Mouse (Mus musculus): Measurements from ENCODE around the gene Abca14. TPM values are rescaled to one million over a fixed set of nuclear protein-coding genes. Genes with fewer than 3 reads are reported as not detected.

The Abca14 gene
- polyA plus RNA-seq, 1 experiment from 2014 or later = not detected

DNA sequence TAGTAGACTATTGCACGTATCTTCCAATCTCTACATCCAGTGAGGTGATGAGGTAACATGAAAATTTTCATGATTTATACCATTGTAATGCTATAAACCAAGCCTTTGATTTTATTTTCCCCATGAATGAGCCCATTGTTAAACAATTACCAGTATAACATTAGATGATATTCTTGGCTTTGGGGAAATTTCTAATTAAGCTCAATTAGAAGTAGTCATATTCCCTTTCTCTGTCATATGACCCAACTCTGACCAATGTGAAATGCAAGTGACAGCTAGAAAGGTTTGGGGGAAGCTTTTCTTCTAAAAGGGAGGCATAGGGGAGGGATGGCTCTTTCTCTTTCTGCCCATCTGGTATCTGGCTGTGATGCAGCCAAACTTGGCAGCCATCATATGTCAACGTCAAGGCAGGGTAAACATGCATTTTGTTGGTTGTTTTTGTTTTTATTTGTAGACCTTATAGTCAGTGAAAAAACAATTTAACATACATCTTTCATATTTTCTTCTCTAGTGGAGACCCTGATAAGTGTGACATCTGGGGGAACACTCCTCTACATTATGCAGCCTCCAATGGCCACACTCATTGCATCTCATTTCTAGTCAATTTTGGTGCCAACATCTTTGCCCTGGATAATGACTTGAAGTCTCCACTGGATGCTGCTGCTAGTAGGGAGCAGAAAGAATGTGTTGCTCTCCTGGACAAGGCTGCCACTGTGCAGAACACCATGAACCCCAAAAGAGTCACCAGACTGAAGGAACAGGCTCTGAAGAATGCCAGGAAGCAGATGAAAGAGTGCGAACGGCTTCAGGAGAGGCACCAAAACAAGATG is 22.1 kb upstream of the Abca14 start:
- H3K4me2 ChIP-seq (replicated peaks) = no peak overlapping the region
- no peak overlapping the region for H3K9ac ChIP-seq
- no peak for ATAC-seq (ENCODE audit: low FRiP score)
- no peak overlapping the region for H3K4me3 ChIP-seq
- H3K4me1 ChIP-seq = no peaks in the 10 kb centered on the region
- H3K9me3 ChIP-seq (replicated peaks) = no peaks in the 10 kb centered on the region
- H3K27ac ChIP-seq = no peak overlapping the region
- 94% methylated on average over 4 of the region's 4 CpGs for WGBS
- H3K27me3 ChIP-seq = no peaks in the 10 kb centered on the region
- H3K36me3 ChIP-seq = no peaks in the 10 kb centered on the region

- Histone ChIP-seq H3K9ac (no peak overlapping the region), H3K27me3 (no peaks in the 10 kb centered on the region), H3K36me3 (no peaks in the 10 kb centered on the region), H3K9me3 (replicated peaks) (no peaks in the 10 kb centered on the region), H3K4me1 (no peaks in the 10 kb centered on the region), H3K4me3 (no peak overlapping the region), H3K4me2 (replicated peaks) (no peak overlapping the region), H3K27ac (no peak overlapping the region)
- no peak for ATAC-seq (ENCODE audit: low FRiP score)
These were observed 20.9 kb upstream of the Abca14 start for GRCm38 (mm10) chr7:120182891-120183290.

- ATAC-seq (ENCODE audit: low FRiP score) = no peak
- H3K9me3 ChIP-seq (replicated peaks) = no peaks in the 10 kb centered on the region
- H3K27ac ChIP-seq = no peak overlapping the region
- H3K27me3 ChIP-seq = no peaks in the 10 kb centered on the region
- H3K9ac ChIP-seq = no peak overlapping the region
- peaks cover 3% of the 10 kb centered on the region; the same call in 1 of the 2 replicates for H3K4me1 ChIP-seq
- no peak overlapping the region for H3K4me2 ChIP-seq (replicated peaks)
- no peak overlapping the region for H3K4me3 ChIP-seq
- 86% methylated on average over 5 of the region's 5 CpGs for WGBS
- no peaks in the 10 kb centered on the region for H3K36me3 ChIP-seq
These were observed 14.8 kb upstream of the Abca14 start for GRCm38 (mm10) chr7:120188946-120189345.

GRCm38 (mm10) chr7:120189369-120190149 is 14.2 kb upstream of the Abca14 start:
- H3K9me3 ChIP-seq (replicated peaks) = no peaks in the 10 kb centered on the region
- peaks cover 3% of the 10 kb centered on the region; the same call in 1 of the 2 replicates for H3K4me1 ChIP-seq
- no peak overlapping the region for H3K9ac ChIP-seq
- no peak overlapping the region for H3K4me2 ChIP-seq (replicated peaks)
- no peak overlapping the region for H3K4me3 ChIP-seq
- no peak overlapping the region for H3K27ac ChIP-seq
- 78% methylated on average over 8 of the region's 8 CpGs for WGBS
- no peak for ATAC-seq (ENCODE audit: low FRiP score)
- no peaks in the 10 kb centered on the region for H3K27me3 ChIP-seq
- no peaks in the 10 kb centered on the region for H3K36me3 ChIP-seq

DNA sequence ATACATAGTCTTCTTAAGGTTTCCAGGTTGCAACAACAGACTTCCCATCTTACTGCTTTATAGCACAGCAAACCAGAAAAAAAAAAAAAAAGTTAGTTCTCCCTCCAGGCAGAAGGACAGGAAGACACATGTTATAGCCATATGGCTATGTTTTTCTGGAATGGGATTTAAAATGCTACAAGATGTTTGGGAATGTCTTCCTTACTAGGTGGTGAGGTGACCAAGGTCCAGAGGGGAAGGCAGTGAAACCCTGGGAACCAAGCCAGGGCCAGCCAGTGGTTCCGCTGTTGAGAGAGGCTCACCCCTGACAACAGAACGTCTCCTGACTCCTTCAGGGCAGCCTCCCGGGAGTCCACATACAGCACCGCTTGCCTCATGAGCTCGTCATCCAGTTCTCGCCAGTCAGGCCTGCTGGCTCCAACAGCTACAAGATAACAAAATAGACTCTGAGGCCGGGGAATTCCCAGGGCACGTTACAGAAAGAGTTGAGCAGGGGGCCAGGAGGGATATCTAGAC is 13.6 kb upstream of the Abca14 start:
- Histone ChIP-seq H3K27me3 (no peaks in the 10 kb centered on the region), H3K4me2 (replicated peaks) (no peak overlapping the region), H3K9me3 (replicated peaks) (no peaks in the 10 kb centered on the region), H3K36me3 (no peaks in the 10 kb centered on the region), H3K27ac (no peak overlapping the region), H3K9ac (no peak overlapping the region), H3K4me1 (peaks cover 4% of the 10 kb centered on the region; the same call in 1 of the 2 replicates), H3K4me3 (no peak overlapping the region)
- WGBS = 65% methylated on average over 8 of the region's 8 CpGs
- no peak for ATAC-seq (ENCODE audit: low FRiP score)

DNA sequence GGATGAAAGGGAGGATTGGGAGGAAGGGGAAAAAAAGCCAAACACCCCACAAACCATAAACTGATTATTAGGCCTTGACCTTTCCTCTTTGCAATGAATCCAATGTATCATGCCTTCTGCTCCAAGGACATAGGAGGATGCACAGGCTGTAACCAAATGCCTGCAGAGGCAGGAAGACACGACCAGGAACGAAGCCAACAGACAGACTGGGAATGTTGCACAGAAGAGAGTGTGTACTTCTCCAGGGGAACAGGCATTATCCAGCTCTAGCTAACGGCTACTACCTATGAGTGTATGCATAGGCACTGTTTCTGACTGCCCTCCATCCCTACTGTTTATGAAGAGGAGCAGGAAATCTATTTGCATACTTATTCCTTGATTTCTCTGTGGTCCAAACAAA is 11.6 kb upstream of the Abca14 start:
- Histone ChIP-seq H3K4me3 (no peak overlapping the region), H3K4me2 (replicated peaks) (no peak overlapping the region), H3K27me3 (no peaks in the 10 kb centered on the region), H3K9ac (no peak overlapping the region), H3K4me1 (peaks cover 5% of the 10 kb centered on the region; the same call in 1 of the 2 replicates), H3K27ac (no peak overlapping the region), H3K36me3 (no peaks in the 10 kb centered on the region), H3K9me3 (replicated peaks) (no peaks in the 10 kb centered on the region)
- no peak for ATAC-seq (ENCODE audit: low FRiP score)
- WGBS = 67% methylated on average over 3 of the region's 3 CpGs

DNA sequence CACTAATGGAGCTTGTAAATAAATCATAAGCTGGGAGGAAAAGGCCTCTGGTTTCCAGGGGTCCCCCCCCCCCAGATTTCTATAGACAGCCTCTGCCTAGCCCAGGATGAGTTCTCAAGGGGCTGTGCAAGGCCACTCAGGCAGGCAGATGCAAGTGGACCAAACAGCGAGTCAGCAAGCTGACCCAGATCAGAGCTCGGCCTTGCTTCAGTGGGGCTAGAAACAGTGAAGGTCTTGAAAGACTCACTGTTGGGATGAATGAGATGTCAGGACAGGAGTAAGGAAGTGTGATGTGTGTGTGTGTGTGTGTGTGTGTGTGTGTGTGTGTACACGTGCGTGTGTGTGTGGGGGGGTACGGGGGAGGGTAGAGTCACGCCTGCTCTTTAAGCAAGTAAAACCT is 10.9 kb upstream of the Abca14 start:
- peak; percentile 39; the same call in 1 of the 2 replicates for ATAC-seq (ENCODE audit: low FRiP score)
- no peaks in the 10 kb centered on the region for H3K9me3 ChIP-seq (replicated peaks)
- H3K4me1 ChIP-seq = peaks cover 5% of the 10 kb centered on the region; the same call in 1 of the 2 replicates
- no peak overlapping the region for H3K9ac ChIP-seq
- no peak overlapping the region for H3K4me2 ChIP-seq (replicated peaks)
- H3K4me3 ChIP-seq = no peak overlapping the region
- H3K27me3 ChIP-seq = no peaks in the 10 kb centered on the region
- no peak overlapping the region for H3K27ac ChIP-seq
- H3K36me3 ChIP-seq = no peaks in the 10 kb centered on the region
- 93% methylated on average over 6 of the region's 6 CpGs for WGBS

DNA sequence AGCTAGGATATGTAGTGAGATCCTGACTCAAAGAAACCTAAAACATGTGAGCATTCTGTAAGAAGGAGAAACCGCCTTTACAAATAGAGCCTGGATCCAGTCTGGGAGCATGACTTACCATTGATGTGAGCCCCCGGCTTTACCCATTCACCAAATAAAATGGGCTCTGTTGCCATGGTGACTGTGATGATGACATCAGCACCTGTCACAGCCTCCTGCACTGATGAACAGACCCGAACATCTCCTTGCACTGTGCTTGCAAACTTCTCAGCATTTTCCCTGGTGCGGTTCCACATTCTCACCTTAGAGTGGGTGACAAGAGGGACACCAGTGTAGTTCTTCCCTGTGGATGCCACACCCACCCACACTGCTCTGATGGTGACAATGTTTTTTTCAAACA is 8.6 kb upstream of the Abca14 start:
- H3K9ac ChIP-seq = no peak overlapping the region
- no peaks in the 10 kb centered on the region for H3K9me3 ChIP-seq (replicated peaks)
- H3K27ac ChIP-seq = no peak overlapping the region
- H3K27me3 ChIP-seq = peaks cover 6% of the 10 kb centered on the region
- peaks cover 5% of the 10 kb centered on the region; the same call in 1 of the 2 replicates for H3K4me1 ChIP-seq
- H3K4me2 ChIP-seq (replicated peaks) = no peak overlapping the region
- WGBS = 66% methylated on average over 4 of the region's 4 CpGs
- H3K36me3 ChIP-seq = no peaks in the 10 kb centered on the region
- ATAC-seq (ENCODE audit: low FRiP score) = 0 out of 2 replicates have a peak, but pooled peaks have one; percentile 38
- no peak overlapping the region for H3K4me3 ChIP-seq

- WGBS = 4% methylated on average over 14 of the region's 14 CpGs
- peak overlapping the region; percentile 51 for H3K4me2 ChIP-seq (replicated peaks)
These were observed 2.5 kb upstream of the Abca14 start for GRCm38 (mm10) chr7:120201231-120201744.

GRCm38 (mm10) chr7:120201771-120202170 is 2.0 kb upstream of the Abca14 start, which contains the start of gene Crym:
Gene Crym, minus strand, starts transcription at chr7:120202111.
- H3K9ac ChIP-seq = no peak within 1 kb of the TSS
- ATAC-seq (ENCODE audit: low FRiP score) = 0 out of 2 replicates have a peak, but pooled peaks have one; percentile 38

More at GRCm38 (mm10) chr7:120201231-120201744, 2.5 kb upstream of the Abca14 start:
- H3K27me3 ChIP-seq = peaks cover 27% of the 10 kb centered on the region
- no peaks in the 10 kb centered on the region for H3K9me3 ChIP-seq (replicated peaks)
- no peak for ATAC-seq (ENCODE audit: low FRiP score)
- peak overlapping the region; percentile 34 for H3K4me3 ChIP-seq
- H3K4me1 ChIP-seq = peaks cover 11% of the 10 kb centered on the region; the same call in 1 of the 2 replicates
- no peak overlapping the region for H3K9ac ChIP-seq
- no peak overlapping the region for H3K27ac ChIP-seq
- H3K36me3 ChIP-seq = no peaks in the 10 kb centered on the region

DNA sequence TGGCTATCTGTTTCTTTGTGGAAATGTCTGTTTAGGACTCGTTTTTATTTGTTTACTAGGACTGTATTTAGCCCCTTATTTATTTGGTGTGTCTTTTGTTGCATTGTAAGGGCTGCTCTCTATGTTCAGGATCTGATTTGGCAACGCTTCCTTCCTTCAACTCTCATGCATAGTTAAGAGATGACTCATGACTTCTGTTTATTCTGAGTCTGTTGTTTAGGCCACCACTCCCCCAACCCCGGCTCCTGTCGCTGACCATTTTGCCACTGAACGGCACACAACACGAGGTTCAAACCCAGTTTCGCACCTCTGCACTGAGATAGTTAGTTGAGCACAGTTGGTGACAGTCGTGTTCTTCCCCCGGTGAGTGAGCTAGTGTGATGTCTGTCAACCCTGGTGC is 2.2 kb downstream of the Abca14 start:
- Histone ChIP-seq H3K27me3 (peaks cover 13% of the 10 kb centered on the region), H3K9ac (no peak overlapping the region), H3K4me3 (no peak overlapping the region), H3K4me1 (peaks cover 9% of the 10 kb centered on the region; the same call in 1 of the 2 replicates), H3K36me3 (no peaks in the 10 kb centered on the region), H3K27ac (no peak overlapping the region), H3K4me2 (replicated peaks) (no peak overlapping the region), H3K9me3 (replicated peaks) (no peaks in the 10 kb centered on the region)
- ATAC-seq (ENCODE audit: low FRiP score) = no peak
- 76% methylated on average over 9 of the region's 9 CpGs for WGBS

More at GRCm38 (mm10) chr7:120201771-120202170, 2.0 kb upstream of the Abca14 start, which contains the start of gene Crym:
- Histone ChIP-seq H3K9me3 (replicated peaks) (no peaks in the 10 kb centered on the region), H3K36me3 (no peaks in the 10 kb centered on the region), H3K27ac (no peak within 1 kb of the TSS), H3K4me1 (peaks cover 11% of the 10 kb centered on the region; the same call in 1 of the 2 replicates), H3K27me3 (peaks cover 27% of the 10 kb centered on the region), H3K4me2 (replicated peaks) (peak within 1 kb of the TSS; percentile 51), H3K4me3 (peak within 1 kb of the TSS; percentile 34)
- WGBS = 4% methylated on average over 26 of the region's 26 CpGs

- H3K4me2 ChIP-seq (replicated peaks) = no peak overlapping the region
- H3K27ac ChIP-seq = no peak overlapping the region
- ATAC-seq (ENCODE audit: low FRiP score) = no peak
- no peaks in the 10 kb centered on the region for H3K36me3 ChIP-seq
- H3K4me1 ChIP-seq = no peaks in the 10 kb centered on the region
- H3K9ac ChIP-seq = no peak overlapping the region
- H3K27me3 ChIP-seq = no peaks in the 10 kb centered on the region
- no peak overlapping the region for H3K4me3 ChIP-seq
- no peaks in the 10 kb centered on the region for H3K9me3 ChIP-seq (replicated peaks)
These were observed 24.8 kb downstream of the Abca14 start for GRCm38 (mm10) chr7:120228541-120228940.
